Mouse (Mus musculus): Measurements from ENCODE around the gene Cyp2j9.
"Not testable (repeated sequence)": the region's sequence is repeated elsewhere in the genome, so short reads cannot be mapped to it uniquely, and the experiment has no call there.

Gene Cyp2j9

GRCm38 (mm10) chr4:96590911-96591790, at the start of gene Cyp2j9:
Cyp2j9 (minus strand) TSS chr4:96591578.
- peak; percentile 5 for DNase-seq

GRCm38 (mm10) chr4:96635455-96635854, 44.1 kb upstream of the Cyp2j9 start:
- no peak for DNase-seq

GRCm38 (mm10) chr4:96622474-96622873, 31.1 kb upstream of the Cyp2j9 start:
- DNase-seq, result no peak

- DNase-seq, result no peak
Observed at GRCm38 (mm10) chr4:96591791-96592150, 393 bp upstream of the Cyp2j9 start.

GRCm38 (mm10) chr4:96581425-96582088, 9.8 kb downstream of the Cyp2j9 start:
- DNase-seq, result no peak

GRCm38 (mm10) chr4:96580351-96580750, 11.0 kb downstream of the Cyp2j9 start:
- not testable (repeated sequence) for DNase-seq

- no peak for DNase-seq
Observed at GRCm38 (mm10) chr4:96569442-96569841, 21.9 kb downstream of the Cyp2j9 start.

GRCm38 (mm10) chr4:96567988-96568387, 23.4 kb downstream of the Cyp2j9 start:
- no peak for DNase-seq

GRCm38 (mm10) chr4:96565808-96566207, 25.6 kb downstream of the Cyp2j9 start:
- no peak for DNase-seq

GRCm38 (mm10) chr4:96560464-96560863, 30.9 kb downstream of the Cyp2j9 start:
- no peak for DNase-seq

GRCm38 (mm10) chr4:96559781-96560180, 31.6 kb downstream of the Cyp2j9 start:
- DNase-seq, result no peak

GRCm38 (mm10) chr4:96553133-96553819, 38.1 kb downstream of the Cyp2j9 start, which contains the start of gene Cyp2j6:
Cyp2j6 (minus strand) TSS chr4:96553661.
- no peak for DNase-seq

GRCm38 (mm10) chr4:96551619-96552018, 39.8 kb downstream of the Cyp2j9 start:
- DNase-seq, result no peak

- no peak for DNase-seq
Observed at GRCm38 (mm10) chr4:96545976-96546375, 45.4 kb downstream of the Cyp2j9 start.

GRCm38 (mm10) chr4:96525772-96526171, 65.6 kb downstream of the Cyp2j9 start:
- DNase-seq, result no peak

- no peak for DNase-seq
Observed at GRCm38 (mm10) chr4:96522256-96522655, 69.1 kb downstream of the Cyp2j9 start.

Data from thymus, postnatal 14 days (tissue).